ENCODE assay signal across 8 mouse cellular contexts in genomic region chr12:26071610-26072009, GRCm38 (mm10).
A peak's percentile ranks its signal among the peaks of the same experiment; 100 is the strongest.
DNase-seq lines count a peak whose midpoint lies in the region; ATAC-seq and TF ChIP-seq lines count a peak whose summit lies in the region.

No protein-coding gene starts in this region.

- intact Hi-C loops in gastrocnemius, postnatal 14 days (cut with DNase I; ENCODE audit: low total_unique reads), result loop anchor here (10.0 kb wide), 1 partner anchor 977 kb away; the partner anchor contains the start of gene Id2

- ATAC-seq in lung, postnatal 0 days, result no peak

- H3K9me3 ChIP-seq in lung, postnatal 0 days (ENCODE audit: low read length), result no peaks in the 10 kb centered on the region

- no peaks in the 10 kb centered on the region for H3K36me3 ChIP-seq in C2C12 (ENCODE audit: control insufficient read depth, insufficient read depth)
- H3K36me3 ChIP-seq in lung, postnatal 0 days (ENCODE audit: insufficient read depth, low read length), result no peaks in the 10 kb centered on the region

- 0% methylated on average over 3 of the region's 3 CpGs for WGBS in lung, postnatal 0 days

- no peak overlapping the region for H3K4me2 ChIP-seq in lung, postnatal 0 days (replicated peaks; ENCODE audit: low read depth, low read length)

- peaks cover 5% of the 10 kb centered on the region; the same call in 1 of the 2 replicates for H3K4me1 ChIP-seq in lung, postnatal 0 days (ENCODE audit: insufficient read depth, low read depth, low read length)

- H3K4me3 ChIP-seq in C2C12 (ENCODE audit: insufficient read depth, poor library complexity, severe bottlenecking), result no peak overlapping the region
- no peak overlapping the region for H3K4me3 ChIP-seq in lung, postnatal 0 days (ENCODE audit: low read depth, low read length)

- H3K79me2 ChIP-seq in C2C12 (ENCODE audit: control insufficient read depth, insufficient read depth), result no peaks in the 10 kb centered on the region

- H3ac ChIP-seq in C2C12 (ENCODE audit: control insufficient read depth, insufficient read length, low read depth), result no peak overlapping the region

- no peak overlapping the region for H3K9ac ChIP-seq in lung, postnatal 0 days (replicated peaks; ENCODE audit: low read depth)

- DNase-seq in ZHBTc4 (ENCODE audit: low read depth, low spot score), result peak; percentile 76
- peak; percentile 64 to 80 for DNase-seq in cerebellum, postnatal 4 days (ENCODE audit: low spot score in 2 of 2)
- peak; percentile 48 for DNase-seq in gastrocnemius, postnatal 14 days
- peak; percentile 68 for DNase-seq in kidney, postnatal 14 days
- DNase-seq in lung, postnatal 0 days (ENCODE audit: low spot score), result peak; percentile 76
- peak; percentile 58 for DNase-seq in retina, postnatal 7 days (ENCODE audit: low read depth, low spot score)
- peak; percentile 59 for DNase-seq in urinary bladder, postnatal 25 days (ENCODE audit: low spot score)

- TF ChIP-seq EP300 in lung, postnatal 0 days (IDR thresholded peaks at IDR 0.05), result no peak

- peak; percentile 17 for TF ChIP-seq CTCF in C2C12 (IDR thresholded peaks at IDR 0.05; ENCODE audit: control insufficient read depth, insufficient read depth, insufficient read length)
- TF ChIP-seq CTCF in lung, postnatal 0 days (IDR thresholded peaks at IDR 0.05), result peak; percentile 85

- no peaks in the 10 kb centered on the region for H3K27me3 ChIP-seq in C2C12 (ENCODE audit: control insufficient read depth, insufficient read depth, insufficient read length)
- H3K27me3 ChIP-seq in lung, postnatal 0 days (replicated peaks; ENCODE audit: insufficient read depth, low read length), result no peaks in the 10 kb centered on the region

- H3K27ac ChIP-seq in lung, postnatal 0 days (ENCODE audit: low read length), result no peak overlapping the region

- no peaks in the 10 kb centered on the region for H3K79me3 ChIP-seq in C2C12 (ENCODE audit: low read depth)

TF ChIP-seq in C2C12, 6 proteins besides CTCF, POLR2A, EP300 and RAD21:
- TF ChIP-seq USF1 (IDR thresholded peaks at IDR 0.05; ENCODE audit: low read depth) (no peak), CEBPB (IDR thresholded peaks at IDR 0.05; ENCODE audit: low read depth) (no peak), FOSL1 (IDR thresholded peaks at IDR 0.05; ENCODE audit: insufficient read depth, low read length, poor library complexity, severe bottlenecking) (no peak), MYOG (IDR thresholded peaks at IDR 0.05; ENCODE audit: control insufficient read depth, extremely low read depth, insufficient read length) (no peak), MAX (IDR thresholded peaks at IDR 0.05) (no peak)
